Mouse (Mus musculus): ENCODE measurements at regions not wholly inside any gene's neighbourhood (a gene's known extent, or its start where the extent isn't known, plus 50 kb on each side); places are given as distances from the start of the nearest gene placed in this dataset.

DNA sequence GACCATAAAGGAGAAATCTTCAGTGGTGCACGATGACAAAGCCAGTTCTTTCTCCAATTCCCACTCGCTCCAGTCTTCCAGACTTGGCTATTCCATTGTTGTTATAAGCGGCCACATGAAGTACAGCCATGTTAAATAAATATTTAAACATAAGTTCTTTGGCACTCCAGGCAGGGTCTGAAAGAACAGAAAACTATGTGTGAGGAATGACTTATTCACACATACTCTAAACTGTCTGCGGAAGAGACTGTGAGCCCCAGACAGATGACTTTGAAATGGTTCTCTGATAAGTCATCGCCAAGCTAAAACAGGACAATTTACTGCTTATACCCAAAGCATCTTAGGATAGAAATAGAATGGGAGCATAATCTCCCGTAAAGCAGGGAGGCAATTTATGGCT is 377.2 kb upstream of the Tom1l1 start:
- no peak overlapping the region for H3K27ac ChIP-seq (ENCODE audit: insufficient read depth, low read length)
- H3K4me3 ChIP-seq (ENCODE audit: insufficient read depth, low read length): no peak overlapping the region
- TF ChIP-seq POLR2A (IDR thresholded peaks at IDR 0.05; ENCODE audit: extremely low read depth, insufficient read depth, low read length) (no peak), CTCF (IDR thresholded peaks at IDR 0.05; ENCODE audit: extremely low read depth, insufficient read depth, low read length) (no peak)
- H3K4me1 ChIP-seq (ENCODE audit: control insufficient read depth, insufficient read depth, low read length): no peaks in the 10 kb centered on the region

DNA sequence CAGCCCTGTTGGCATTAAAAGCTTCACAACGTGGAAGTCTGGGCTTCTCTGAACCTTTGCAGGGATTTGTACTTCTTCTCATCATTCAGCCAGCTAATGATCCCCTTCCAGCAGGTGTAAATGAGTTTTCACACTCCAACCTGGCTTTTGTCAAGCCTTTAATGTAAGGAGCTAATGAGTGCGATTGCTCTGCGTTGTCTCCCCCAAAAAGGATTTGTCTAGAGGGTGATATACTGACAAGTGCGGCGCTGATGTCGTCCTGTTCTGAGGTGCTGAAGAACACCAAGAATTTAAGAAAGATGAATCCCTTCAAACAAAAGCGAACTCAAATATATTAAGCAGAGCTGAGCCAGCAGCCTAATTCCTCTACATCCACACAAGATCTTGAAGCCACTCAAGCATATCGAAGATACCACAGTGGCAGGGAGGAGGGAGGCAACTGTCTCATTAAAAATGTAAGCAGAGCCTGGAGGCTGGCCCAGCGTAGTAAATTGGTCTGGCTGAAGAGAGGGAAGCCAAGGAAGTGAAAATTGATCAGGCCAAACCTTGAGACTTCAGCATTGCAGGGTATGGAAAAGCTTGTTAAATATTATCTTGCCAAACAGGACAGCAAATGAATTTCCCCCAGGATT is 368.9 kb upstream of the Tom1l1 start:
- Histone ChIP-seq H3K4me3 (ENCODE audit: insufficient read depth, low read length) (no peak overlapping the region), H3K27ac (ENCODE audit: insufficient read depth, low read length) (no peak overlapping the region), H3K4me1 (ENCODE audit: control insufficient read depth, insufficient read depth, low read length) (no peaks in the 10 kb centered on the region)
- TF ChIP-seq CTCF (IDR thresholded peaks at IDR 0.05; ENCODE audit: extremely low read depth, insufficient read depth, low read length) (no peak), POLR2A (IDR thresholded peaks at IDR 0.05; ENCODE audit: extremely low read depth, insufficient read depth, low read length) (no peak)

DNA sequence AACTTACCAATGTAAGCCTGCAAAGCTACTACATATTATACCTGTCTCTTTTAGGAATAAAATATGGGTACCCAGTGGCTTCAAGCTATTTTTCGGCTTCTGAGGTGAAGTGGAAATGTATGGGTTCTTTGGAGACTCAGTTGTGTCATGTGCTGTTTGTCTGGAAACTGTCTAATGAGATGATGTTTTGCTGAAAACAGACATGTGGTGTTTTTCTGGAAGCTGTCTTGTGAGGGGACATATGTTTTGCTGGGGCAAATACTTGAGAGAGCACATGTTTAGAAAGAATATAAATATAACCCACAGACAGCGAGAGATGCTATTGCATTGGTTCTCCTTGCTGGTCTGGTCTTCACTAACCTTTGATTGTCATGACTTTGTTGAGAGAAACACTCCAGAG is 365.2 kb upstream of the Tom1l1 start:
- Histone ChIP-seq H3K4me3 (ENCODE audit: insufficient read depth, low read length) (no peak overlapping the region), H3K27ac (ENCODE audit: insufficient read depth, low read length) (no peak overlapping the region), H3K4me1 (ENCODE audit: control insufficient read depth, insufficient read depth, low read length) (no peaks in the 10 kb centered on the region)
- no peak for TF ChIP-seq CTCF (IDR thresholded peaks at IDR 0.05; ENCODE audit: extremely low read depth, insufficient read depth, low read length)
- TF ChIP-seq POLR2A (IDR thresholded peaks at IDR 0.05; ENCODE audit: extremely low read depth, insufficient read depth, low read length): no peak

DNA sequence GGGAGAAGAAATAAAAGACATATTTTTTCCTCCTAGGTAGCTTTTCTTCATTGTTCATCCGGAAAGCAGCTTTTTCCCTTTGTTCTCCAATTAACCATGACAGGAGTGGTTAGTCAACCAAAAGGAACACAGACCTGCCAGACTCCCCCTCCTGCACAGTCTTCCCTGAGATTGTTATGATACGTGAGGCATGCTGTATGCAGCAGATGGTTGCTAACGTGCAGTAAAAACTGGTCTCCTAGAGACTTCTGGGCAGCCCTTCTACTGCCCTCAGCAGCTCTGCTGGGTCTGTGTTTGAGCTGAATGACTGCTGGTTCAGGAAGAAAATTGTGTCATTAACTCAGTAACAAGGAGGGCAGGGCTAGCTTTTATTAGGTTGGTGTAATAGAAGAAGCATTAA is 363.5 kb upstream of the Tom1l1 start:
- Histone ChIP-seq H3K4me1 (ENCODE audit: control insufficient read depth, insufficient read depth, low read length) (no peaks in the 10 kb centered on the region), H3K27ac (ENCODE audit: insufficient read depth, low read length) (no peak overlapping the region), H3K4me3 (ENCODE audit: insufficient read depth, low read length) (no peak overlapping the region)
- no peak for TF ChIP-seq CTCF (IDR thresholded peaks at IDR 0.05; ENCODE audit: extremely low read depth, insufficient read depth, low read length)
- no peak for TF ChIP-seq POLR2A (IDR thresholded peaks at IDR 0.05; ENCODE audit: extremely low read depth, insufficient read depth, low read length)

DNA sequence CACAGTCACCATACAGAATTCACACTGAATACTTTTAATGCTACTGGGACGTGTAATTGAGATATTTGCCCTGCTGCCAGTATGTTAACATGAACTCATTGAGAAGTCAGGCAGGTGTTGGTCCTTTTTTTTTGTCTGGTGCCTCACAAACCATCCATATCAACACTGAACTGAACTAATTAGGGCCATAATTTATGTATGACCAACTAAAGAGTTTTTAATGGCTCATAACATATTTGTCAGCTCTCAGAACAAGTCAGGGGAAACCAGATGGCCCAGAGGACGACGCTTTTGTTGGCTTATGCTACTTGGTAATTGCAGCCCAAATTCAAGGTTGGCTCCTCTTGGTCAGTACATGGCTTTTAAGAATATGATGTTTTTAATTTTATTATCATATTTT is 353.3 kb upstream of the Tom1l1 start:
- TF ChIP-seq CTCF (IDR thresholded peaks at IDR 0.05; ENCODE audit: extremely low read depth, insufficient read depth, low read length) (no peak), POLR2A (IDR thresholded peaks at IDR 0.05; ENCODE audit: extremely low read depth, insufficient read depth, low read length) (no peak)
- Histone ChIP-seq H3K4me3 (ENCODE audit: insufficient read depth, low read length) (no peak overlapping the region), H3K27ac (ENCODE audit: insufficient read depth, low read length) (no peak overlapping the region), H3K4me1 (ENCODE audit: control insufficient read depth, insufficient read depth, low read length) (no peaks in the 10 kb centered on the region)
